Comparison of ENCODE assay signal across 24 mouse cellular contexts in the genomic region with DNA sequence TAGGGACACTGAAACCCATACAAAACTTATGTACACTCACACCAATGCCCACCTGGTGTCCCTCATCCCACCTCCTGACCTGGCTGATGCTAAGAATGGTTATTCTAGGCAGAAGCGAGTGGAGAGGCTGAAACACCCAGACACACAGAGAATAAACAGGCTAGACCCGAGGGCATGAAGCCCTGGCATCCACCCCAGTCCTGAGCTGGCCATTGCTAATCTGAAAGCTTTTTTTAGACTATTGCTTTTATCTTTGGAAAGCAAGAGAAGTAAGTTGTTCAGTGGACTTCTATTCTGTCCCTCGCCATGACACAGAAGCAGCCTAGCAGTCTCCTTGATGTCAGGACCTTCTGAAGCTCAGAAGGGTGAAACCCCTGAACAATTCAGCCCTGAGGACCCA. TPM values are rescaled to one million over a fixed set of nuclear protein-coding genes. Genes with fewer than 3 reads are reported as not detected.
DNase-seq lines count a peak whose midpoint lies in the region; ATAC-seq and TF ChIP-seq lines count a peak whose summit lies in the region.
"Had no signal": no experiment of that assay in that cellular context is flagged by ENCODE, and none has a peak within 500 bp of the region (broad histone marks: within the 10 kb centered on the region; RNA-seq: fewer than 3 reads in every experiment).

No protein-coding gene starts in this region.

- peaks cover 8% of the 10 kb centered on the region for H3K4me1 ChIP-seq in heart, postnatal 0 days (ENCODE audit: control insufficient read depth, insufficient read depth)
- H3K4me1 ChIP-seq in liver, postnatal 0 days (ENCODE audit: insufficient read depth), result no peaks in the 10 kb centered on the region
- H3K4me1 ChIP-seq: forebrain, embryonic 13.5 days; limb, embryonic 10.5 days; liver, embryonic 15.5 days; midbrain, embryonic 12.5 days had no signal

- 21% methylated on average over 3 of the region's 3 CpGs for WGBS in heart, postnatal 0 days
- WGBS in liver, postnatal 0 days (ENCODE audit: insufficient replicate concordance), result 66% methylated on average over 3 of the region's 3 CpGs

- no peaks in the 10 kb centered on the region for H3K36me3 ChIP-seq in heart, postnatal 0 days (replicated peaks; ENCODE audit: control insufficient read depth, insufficient read depth, low read length)
- no peaks in the 10 kb centered on the region for H3K36me3 ChIP-seq in liver, postnatal 0 days (replicated peaks; ENCODE audit: insufficient read depth, low read length)
- H3K36me3 ChIP-seq: G1E; limb, embryonic 10.5 days; liver, embryonic 15.5 days; midbrain, embryonic 12.5 days had no signal

- H3K9me3 ChIP-seq in heart, postnatal 0 days (replicated peaks; ENCODE audit: control insufficient read depth, low read length), result no peaks in the 10 kb centered on the region
- no peaks in the 10 kb centered on the region for H3K9me3 ChIP-seq in liver, postnatal 0 days (ENCODE audit: low read length)
- H3K9me3 ChIP-seq: forebrain, embryonic 13.5 days; G1E; limb, embryonic 10.5 days; liver, embryonic 15.5 days; midbrain, embryonic 12.5 days had no signal

- TF ChIP-seq EP300 in heart, postnatal 0 days (IDR thresholded peaks at IDR 0.05; ENCODE audit: low read depth), result peak; percentile 26; the same call in 1 of the 2 replicates
- no peak for TF ChIP-seq EP300 in liver, postnatal 0 days (IDR thresholded peaks at IDR 0.05; ENCODE audit: low read depth)

- no peak overlapping the region for H3K4me3 ChIP-seq in heart, postnatal 0 days (ENCODE audit: low read depth, low read length)
- no peak overlapping the region for H3K4me3 ChIP-seq in liver, postnatal 0 days (ENCODE audit: low read depth, low read length)
- H3K4me3 ChIP-seq: forebrain, embryonic 13.5 days; limb, embryonic 10.5 days; liver, embryonic 15.5 days; midbrain, embryonic 12.5 days had no signal

- intact Hi-C loops in heart, postnatal 25 days (cut with DNase I), result no loop called here

- peak; percentile 83 for ATAC-seq in heart, postnatal 0 days (ENCODE audit: insufficient read depth, low read depth)
- ATAC-seq in liver, postnatal 0 days, result no peak
- ATAC-seq: forebrain, embryonic 13.5 days had no signal

- no peak for TF ChIP-seq CTCF in heart, postnatal 0 days (IDR thresholded peaks at IDR 0.05; ENCODE audit: low read depth)
- no peak for TF ChIP-seq CTCF in liver, postnatal 0 days (IDR thresholded peaks at IDR 0.05; ENCODE audit: low read depth)

- H3K27me3 ChIP-seq in heart, postnatal 0 days (ENCODE audit: control insufficient read depth, insufficient read depth, low read length), result no peaks in the 10 kb centered on the region
- H3K27me3 ChIP-seq in liver, postnatal 0 days (ENCODE audit: insufficient read depth, low read length), result no peaks in the 10 kb centered on the region
- H3K27me3 ChIP-seq: CH12.LX; forebrain, embryonic 13.5 days; liver, embryonic 15.5 days; midbrain, embryonic 12.5 days had no signal

- peak; percentile 92 for DNase-seq in heart, adult 11 months
- DNase-seq in heart, postnatal 25 days (ENCODE audit: low spot score), result no peak
- peak; percentile 61 for DNase-seq in 3T3-L1 (ENCODE audit: low read depth, low spot score)
- DNase-seq in heart, adult 9 months (ENCODE audit: low spot score in 2 of 2), result peak; percentile 31 to 55
- peak; percentile 79 for DNase-seq in heart, postnatal 0 days (ENCODE audit: low spot score)
- no peak for DNase-seq in urinary bladder, adult 18-20 months (ENCODE audit: low spot score in 2 of 2)
- DNase-seq in lung, postnatal 25 days (ENCODE audit: low spot score), result no peak
- DNase-seq in liver, postnatal 0 days, result no peak
- DNase-seq: adrenal gland, adult 8-10 months; cerebellum, adult 2 months; cerebellum, postnatal 25 days; embryo, embryonic 11 days; kidney, adult 2 months; liver; thymus, postnatal 14 days had no signal

- no peak overlapping the region for H3K4me2 ChIP-seq in heart, postnatal 0 days (ENCODE audit: low read depth, low read length)
- H3K4me2 ChIP-seq in liver, postnatal 0 days (ENCODE audit: low read depth, low read length), result no peak overlapping the region
- H3K4me2 ChIP-seq: forebrain, embryonic 13.5 days; hindbrain, embryonic 14.5 days; liver, embryonic 15.5 days; midbrain, embryonic 12.5 days had no signal

- H3K27ac ChIP-seq in heart, postnatal 0 days (ENCODE audit: low read depth), result peak overlapping the region; percentile 81
- no peak overlapping the region for H3K27ac ChIP-seq in liver, postnatal 0 days (ENCODE audit: low read depth)
- H3K27ac ChIP-seq: forebrain, embryonic 13.5 days; hindbrain, embryonic 14.5 days; kidney, postnatal 0 days; limb, embryonic 10.5 days; liver, embryonic 15.5 days; macrophage; midbrain, embryonic 12.5 days had no signal

- H3K9ac ChIP-seq in heart, postnatal 0 days (replicated peaks; ENCODE audit: low read depth, low read length), result no peak overlapping the region
- H3K9ac ChIP-seq in liver, postnatal 0 days (replicated peaks), result no peak overlapping the region
- H3K9ac ChIP-seq: forebrain, embryonic 13.5 days; hindbrain, embryonic 14.5 days; liver, embryonic 15.5 days; midbrain, embryonic 12.5 days had no signal

RNA-seq across cellular contexts. Expression of gene Slc39a9, which starts 33.8 kb away (rescaled TPM):
- 10 to 100 TPM; 17.2 to 18.2 TPM for total RNA-seq in heart, postnatal 25 days (2021)
- total RNA-seq in heart, postnatal 0 days (2014; rRNA removed; ENCODE audit: low replicate concordance), result 15.6 and 24.8 TPM in 2 replicates
- polyA plus RNA-seq in heart, postnatal 0 days (2015; fragmentation: Nextera tagmentation; extraction: Ambion mirVana), result 10.3 and 11.4 TPM in 2 replicates
- 8.0 and 10.7 TPM in 2 replicates for polyA plus RNA-seq in liver, postnatal 0 days (2015; fragmentation: Nextera tagmentation; extraction: Ambion mirVana)

RNA-seq across cellular contexts. Expression of gene Erh, which starts 34.2 kb away (rescaled TPM):
- total RNA-seq in heart, postnatal 25 days (2021), result 10 to 100 TPM; 25.0 to 26.1 TPM
- 46.4 and 54.3 TPM in 2 replicates for total RNA-seq in heart, postnatal 0 days (2014; rRNA removed; ENCODE audit: low replicate concordance)
- 107 and 128 TPM in 2 replicates for polyA plus RNA-seq in heart, postnatal 0 days (2015; fragmentation: Nextera tagmentation; extraction: Ambion mirVana)
- polyA plus RNA-seq in liver, postnatal 0 days (2015; fragmentation: Nextera tagmentation; extraction: Ambion mirVana), result 81.6 and 92.2 TPM in 2 replicates

Comparison
In these comparisons a context has a peak if more than half of its experiments do, and no peak if none do; other contexts are left out.
1. DNase-seq: peak in heart, adult 11 months (single experiment), 3T3-L1 (single experiment), heart, adult 9 months (2 of 2) and heart, postnatal 0 days (single experiment); none in heart, postnatal 25 days (single experiment), urinary bladder, adult 18-20 months (0 of 2), lung, postnatal 25 days (single experiment) and liver, postnatal 0 days (single experiment).